Mouse (Mus musculus): ENCODE data around the gene Ubtf. TPM values are rescaled to one million over a fixed set of nuclear protein-coding genes. Genes with fewer than 3 reads are reported as not detected.
A peak's percentile ranks its signal among the peaks of the same experiment; 100 is the strongest.

Gene Ubtf
- total and polyA plus RNA-seq, 3 experiments: 14.9 to 59.4 (median 52.5) TPM

GRCm38 (mm10) chr11:102294887-102295597, 24.5 kb downstream of the Ubtf start:
- no peaks in the 10 kb centered on the region for H3K27me3 ChIP-seq (ENCODE audit: control insufficient read depth, insufficient read depth, low read length)
- no peaks in the 10 kb centered on the region for H3K36me3 ChIP-seq (ENCODE audit: control insufficient read depth, insufficient read depth, low read length)
- H3K4me3 ChIP-seq: peak overlapping the region; percentile 88
- H3K4me1 ChIP-seq (ENCODE audit: control insufficient read depth, insufficient read depth, low read length): peaks cover 2% of the 10 kb centered on the region
- WGBS: 57% methylated on average over 12 of the region's 12 CpGs
- TF ChIP-seq EP300 (IDR thresholded peaks at IDR 0.05; ENCODE audit: insufficient read depth, low read depth, low read length) (no peak), CTCF (IDR thresholded peaks at IDR 0.05) (peak; percentile 28), POLR2A (IDR thresholded peaks at IDR 0.05; ENCODE audit: insufficient read depth, low read depth, low read length) (peak; percentile 42; the same call in 1 of the 2 replicates)
- peak; percentile 34 to 58 for DNase-seq
- peak overlapping the region; percentile 0; the same call in 1 of the 2 replicates for H3K9ac ChIP-seq (ENCODE audit: low read depth, low read length)
- H3K79me2 ChIP-seq (replicated peaks; ENCODE audit: control insufficient read depth, insufficient read depth, low read length): no peaks in the 10 kb centered on the region
- intact Hi-C loops (cut with DNase I): loop anchor here (1.0 to 5.0 kb wide), 2 partner anchors 10 to 262 kb away; partner anchors contain the start of gene Gpatch8
- peak overlapping the region; percentile 95 for H3K27ac ChIP-seq

- Histone ChIP-seq H3K79me2 (replicated peaks; ENCODE audit: control insufficient read depth, insufficient read depth, low read length) (no peaks in the 10 kb centered on the region), H3K4me3 (no peak overlapping the region), H3K4me1 (ENCODE audit: control insufficient read depth, insufficient read depth, low read length) (peaks cover 2% of the 10 kb centered on the region), H3K27ac (no peak overlapping the region), H3K36me3 (ENCODE audit: control insufficient read depth, insufficient read depth, low read length) (no peaks in the 10 kb centered on the region), H3K27me3 (ENCODE audit: control insufficient read depth, insufficient read depth, low read length) (no peaks in the 10 kb centered on the region), H3K9ac (ENCODE audit: low read depth, low read length) (no peak overlapping the region)
- no peak for TF ChIP-seq EP300 (IDR thresholded peaks at IDR 0.05; ENCODE audit: insufficient read depth, low read depth, low read length)
- TF ChIP-seq CTCF (IDR thresholded peaks at IDR 0.05): no peak
- no peak for TF ChIP-seq POLR2A (IDR thresholded peaks at IDR 0.05; ENCODE audit: insufficient read depth, low read depth, low read length)
- WGBS: 74% methylated on average over 5 of the region's 5 CpGs
- DNase-seq: peak in 1 of 2 experiments; percentile 23
- intact Hi-C loops (cut with DNase I): loop anchor here (5.0 kb wide), 1 partner anchor 263 kb away; the partner anchor contains the start of gene Gpatch8
Observed at GRCm38 (mm10) chr11:102294416-102294815, 25.1 kb downstream of the Ubtf start.

DNA sequence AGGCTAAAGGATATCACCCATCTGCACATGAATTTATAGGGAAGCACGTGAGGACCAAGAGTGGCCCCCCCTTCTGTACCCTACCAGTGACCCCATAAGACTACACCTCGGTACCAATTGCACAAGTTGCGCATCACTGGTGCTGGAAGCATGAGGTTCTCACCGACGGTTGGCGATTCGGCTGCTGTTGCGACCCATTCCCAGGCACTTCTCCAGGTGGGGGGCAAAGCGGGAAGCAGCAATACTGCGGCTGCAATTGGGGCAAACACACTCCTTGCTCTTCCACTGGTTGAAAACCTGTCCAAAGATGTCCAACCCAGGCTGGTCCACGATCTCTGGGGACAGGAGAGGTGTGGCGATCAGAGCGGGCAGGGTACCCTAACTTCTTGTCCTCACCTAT, 25.6 kb downstream of the Ubtf start:
- Histone ChIP-seq H3K9ac (ENCODE audit: low read depth, low read length) (no peak overlapping the region), H3K27me3 (ENCODE audit: control insufficient read depth, insufficient read depth, low read length) (no peaks in the 10 kb centered on the region), H3K4me3 (no peak overlapping the region), H3K36me3 (ENCODE audit: control insufficient read depth, insufficient read depth, low read length) (no peaks in the 10 kb centered on the region), H3K4me1 (ENCODE audit: control insufficient read depth, insufficient read depth, low read length) (peaks cover 2% of the 10 kb centered on the region), H3K27ac (no peak overlapping the region), H3K79me2 (replicated peaks; ENCODE audit: control insufficient read depth, insufficient read depth, low read length) (no peaks in the 10 kb centered on the region)
- DNase-seq: no peak
- 93% methylated on average over 13 of the region's 13 CpGs for WGBS
- no peak for TF ChIP-seq EP300 (IDR thresholded peaks at IDR 0.05; ENCODE audit: insufficient read depth, low read depth, low read length)
- TF ChIP-seq CTCF (IDR thresholded peaks at IDR 0.05): no peak
- no peak for TF ChIP-seq POLR2A (IDR thresholded peaks at IDR 0.05; ENCODE audit: insufficient read depth, low read depth, low read length)
- intact Hi-C loops (cut with DNase I): loop anchor here (5.0 kb wide), 1 partner anchor 263 kb away; the partner anchor contains the start of gene Gpatch8

- WGBS: 79% methylated on average over 11 of the region's 11 CpGs
- H3K4me3 ChIP-seq: no peak overlapping the region
- intact Hi-C loops (cut with DNase I): loop anchor here (5.0 kb wide), 1 partner anchor 266 kb away; the partner anchor contains the start of gene Gpatch8
- no peak overlapping the region for H3K27ac ChIP-seq
- no peaks in the 10 kb centered on the region for H3K27me3 ChIP-seq (ENCODE audit: control insufficient read depth, insufficient read depth, low read length)
- TF ChIP-seq EP300 (IDR thresholded peaks at IDR 0.05; ENCODE audit: insufficient read depth, low read depth, low read length): no peak
- no peak for TF ChIP-seq CTCF (IDR thresholded peaks at IDR 0.05)
- no peak for TF ChIP-seq POLR2A (IDR thresholded peaks at IDR 0.05; ENCODE audit: insufficient read depth, low read depth, low read length)
- H3K9ac ChIP-seq (ENCODE audit: low read depth, low read length): no peak overlapping the region
- DNase-seq: peak in 1 of 2 experiments; percentile 29
- no peaks in the 10 kb centered on the region; the same call in 1 of the 2 replicates for H3K4me1 ChIP-seq (ENCODE audit: control insufficient read depth, insufficient read depth, low read length)
- H3K79me2 ChIP-seq (replicated peaks; ENCODE audit: control insufficient read depth, insufficient read depth, low read length): no peaks in the 10 kb centered on the region
- no peaks in the 10 kb centered on the region for H3K36me3 ChIP-seq (ENCODE audit: control insufficient read depth, insufficient read depth, low read length)
Observed at GRCm38 (mm10) chr11:102291051-102291535, 28.4 kb downstream of the Ubtf start.

GRCm38 (mm10) chr11:102290141-102290540, 29.4 kb downstream of the Ubtf start:
- Histone ChIP-seq H3K27ac (no peak overlapping the region), H3K4me3 (no peak overlapping the region), H3K36me3 (ENCODE audit: control insufficient read depth, insufficient read depth, low read length) (no peaks in the 10 kb centered on the region), H3K4me1 (ENCODE audit: control insufficient read depth, insufficient read depth, low read length) (no peaks in the 10 kb centered on the region), H3K9ac (ENCODE audit: low read depth, low read length) (no peak overlapping the region), H3K27me3 (ENCODE audit: control insufficient read depth, insufficient read depth, low read length) (no peaks in the 10 kb centered on the region), H3K79me2 (replicated peaks; ENCODE audit: control insufficient read depth, insufficient read depth, low read length) (no peaks in the 10 kb centered on the region)
- no peak for TF ChIP-seq EP300 (IDR thresholded peaks at IDR 0.05; ENCODE audit: insufficient read depth, low read depth, low read length)
- TF ChIP-seq POLR2A (IDR thresholded peaks at IDR 0.05; ENCODE audit: insufficient read depth, low read depth, low read length): no peak
- TF ChIP-seq CTCF (IDR thresholded peaks at IDR 0.05): no peak
- no peak for DNase-seq
- WGBS: 94% methylated on average over 4 of the region's 4 CpGs
- intact Hi-C loops (cut with DNase I): loop anchor here (5.0 kb wide), 1 partner anchor 267 kb away; the partner anchor contains the start of gene Gpatch8
